Mouse (Mus musculus) brown adipose tissue, adult 24 weeks (tissue): Measurements from ENCODE around the gene Rfpl4. TPM values are rescaled to one million over a fixed set of nuclear protein-coding genes. Genes with fewer than 3 reads are reported as not detected.

ENCODE experiments used
- H3K27ac ChIP-seq: fragments of 200-500 bp; replicated peaks from 2 replicates; pipeline ENCODE4 v1.5.1; 2012; ENCODE audit warnings: low read depth, mild to moderate bottlenecking, low read length
- H3K4me1 ChIP-seq: fragments of 200-500 bp; 2 replicates; pipeline ENCODE4 v1.6.1; 2012; ENCODE audit warnings: low read length, mixed read lengths; ENCODE audit not compliant: control insufficient read depth, insufficient read depth, insufficient read length
- H3K4me3 ChIP-seq: fragments of 200-500 bp; 2 replicates; pipeline ENCODE4 v1.5.1; 2012; ENCODE audit warnings: low read depth, mild to moderate bottlenecking, low read length, moderate library complexity; ENCODE audit not compliant: insufficient read depth
- polyA plus RNA-seq: library from polyadenylated mRNA; stranded (reverse); fragments of >200 nt; gene quantifications from 2 replicates; pipeline ENCODE4 v1.2.4, GENCODE M21; 2012; ENCODE audit not compliant: missing spikeins, insufficient read depth, insufficient read length

Gene Rfpl4
- polyA plus RNA-seq, 1 experiment, result not detected

- Histone ChIP-seq H3K27ac (no peak overlapping the region), H3K4me3 (no peak overlapping the region), H3K4me1 (peaks cover 7% of the 10 kb centered on the region; the same call in 1 of the 2 replicates)
Measured at GRCm38 (mm10) chr7:5089853-5090252, 26.9 kb downstream of the Rfpl4 start.

GRCm38 (mm10) chr7:5087886-5088285 lies 28.9 kb downstream of the Rfpl4 start:
- no peak overlapping the region for H3K4me3 ChIP-seq
- no peak overlapping the region for H3K27ac ChIP-seq
- peaks cover 18% of the 10 kb centered on the region for H3K4me1 ChIP-seq

- H3K4me1 ChIP-seq, result peaks cover 24% of the 10 kb centered on the region
- no peak overlapping the region for H3K27ac ChIP-seq
- no peak overlapping the region for H3K4me3 ChIP-seq
Measured at GRCm38 (mm10) chr7:5086921-5087440, 29.8 kb downstream of the Rfpl4 start.

- no peak overlapping the region for H3K4me3 ChIP-seq
- no peak overlapping the region for H3K27ac ChIP-seq
- H3K4me1 ChIP-seq, result peaks cover 29% of the 10 kb centered on the region
Measured at GRCm38 (mm10) chr7:5085512-5085911, 31.2 kb downstream of the Rfpl4 start.

- Histone ChIP-seq H3K4me1 (peaks cover 27% of the 10 kb centered on the region), H3K27ac (peak overlapping the region; percentile 64), H3K4me3 (peak overlapping the region; percentile 32)
Measured at GRCm38 (mm10) chr7:5083325-5084105, 33.2 kb downstream of the Rfpl4 start.

- Histone ChIP-seq H3K4me1 (peaks cover 27% of the 10 kb centered on the region), H3K4me3 (peak overlapping the region; percentile 47; the same call in 1 of the 2 replicates), H3K27ac (0 out of 2 replicates have a peak overlapping the region, but pooled peaks have one; percentile 1)
Measured at GRCm38 (mm10) chr7:5081939-5082338, 34.8 kb downstream of the Rfpl4 start.

GRCm38 (mm10) chr7:5081241-5081640 lies 35.5 kb downstream of the Rfpl4 start:
- Histone ChIP-seq H3K4me3 (peak overlapping the region; percentile 47), H3K27ac (no peak overlapping the region), H3K4me1 (peaks cover 27% of the 10 kb centered on the region)

GRCm38 (mm10) chr7:5080815-5081214 lies 35.9 kb downstream of the Rfpl4 start:
- peak overlapping the region; percentile 83 for H3K27ac ChIP-seq
- H3K4me1 ChIP-seq, result peaks cover 27% of the 10 kb centered on the region
- peak overlapping the region; percentile 86 for H3K4me3 ChIP-seq

- H3K27ac ChIP-seq, result peak within 1 kb of the TSS; percentile 88
- H3K4me1 ChIP-seq, result peaks cover 27% of the 10 kb centered on the region
- H3K4me3 ChIP-seq, result peak within 1 kb of the TSS; percentile 86
Measured at GRCm38 (mm10) chr7:5080010-5080751, 36.6 kb downstream of the Rfpl4 start, which contains the start of gene Epn1. Epn1 (plus strand) TSS chr7:5080235.

GRCm38 (mm10) chr7:5079365-5080009 lies 37.3 kb downstream of the Rfpl4 start:
- peaks cover 23% of the 10 kb centered on the region for H3K4me1 ChIP-seq

GRCm38 (mm10) chr7:5076931-5077330 lies 39.8 kb downstream of the Rfpl4 start:
- H3K4me1 ChIP-seq, result peaks cover 7% of the 10 kb centered on the region
- H3K4me3 ChIP-seq, result no peak overlapping the region
- H3K27ac ChIP-seq, result no peak overlapping the region

More at GRCm38 (mm10) chr7:5079365-5080009, 37.3 kb downstream of the Rfpl4 start:
- Histone ChIP-seq H3K27ac (peak overlapping the region; percentile 88), H3K4me3 (peak overlapping the region; percentile 71)

- Histone ChIP-seq H3K4me1 (no peaks in the 10 kb centered on the region), H3K4me3 (no peak overlapping the region), H3K27ac (no peak overlapping the region)
Measured at GRCm38 (mm10) chr7:5074984-5075383, 41.8 kb downstream of the Rfpl4 start.

GRCm38 (mm10) chr7:5073586-5073985 lies 43.2 kb downstream of the Rfpl4 start:
- H3K27ac ChIP-seq, result no peak overlapping the region
- H3K4me3 ChIP-seq, result no peak overlapping the region
- no peaks in the 10 kb centered on the region for H3K4me1 ChIP-seq

- H3K27ac ChIP-seq, result no peak overlapping the region
- H3K4me1 ChIP-seq, result peaks cover 9% of the 10 kb centered on the region; the same call in 1 of the 2 replicates
- no peak overlapping the region for H3K4me3 ChIP-seq
Measured at GRCm38 (mm10) chr7:5064886-5065285, 51.9 kb downstream of the Rfpl4 start.
